Mouse (Mus musculus): ENCODE data around the gene Naa16.

Gene Naa16

GRCm38 (mm10) chr14:79330944-79331561 is 59.5 kb downstream of the Naa16 start:
- DNase-seq (ENCODE audit: low spot score in 2 of 2), result peak in 1 of 2 experiments; percentile 36

- peak in 1 of 2 experiments; percentile 63 for DNase-seq (ENCODE audit: low spot score in 2 of 2)
Measured at GRCm38 (mm10) chr14:79327033-79327432, 63.5 kb downstream of the Naa16 start.

DNA sequence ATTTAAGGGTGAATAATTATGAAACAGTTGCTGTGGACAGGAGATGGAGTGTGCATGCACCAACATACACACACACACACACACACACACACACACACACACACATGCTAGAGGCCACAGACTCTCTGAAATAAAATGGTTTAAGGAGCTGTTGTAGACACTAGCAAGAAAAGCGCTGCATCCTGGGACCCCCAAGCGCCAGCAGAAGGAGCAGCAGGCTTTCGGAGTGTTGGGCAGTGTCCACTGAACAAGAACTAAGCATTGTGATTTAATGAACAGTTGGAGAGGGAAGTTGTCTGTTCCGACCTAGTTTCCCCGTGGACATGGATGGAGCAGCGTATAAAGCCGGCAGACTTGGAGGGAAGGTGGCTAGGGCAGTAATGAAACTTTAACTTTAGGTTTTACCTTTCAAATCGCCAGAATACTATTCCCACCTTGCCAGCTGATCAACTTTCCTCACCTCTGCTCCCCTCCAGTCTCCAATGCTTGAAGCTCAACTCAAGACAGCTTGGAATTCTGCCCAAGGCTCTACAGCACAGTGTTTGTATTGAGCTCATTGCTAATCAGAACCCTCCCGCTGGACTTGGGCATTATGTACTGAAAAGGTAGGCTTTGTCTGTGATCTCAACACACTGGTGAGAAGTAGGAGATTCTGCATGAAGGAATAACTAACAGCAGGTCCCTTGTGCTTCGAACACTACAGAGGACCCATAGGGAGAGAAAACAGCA is 66.3 kb downstream of the Naa16 start:
- DNase-seq (ENCODE audit: low spot score in 2 of 2), result peak in 1 of 2 experiments; percentile 8

DNA sequence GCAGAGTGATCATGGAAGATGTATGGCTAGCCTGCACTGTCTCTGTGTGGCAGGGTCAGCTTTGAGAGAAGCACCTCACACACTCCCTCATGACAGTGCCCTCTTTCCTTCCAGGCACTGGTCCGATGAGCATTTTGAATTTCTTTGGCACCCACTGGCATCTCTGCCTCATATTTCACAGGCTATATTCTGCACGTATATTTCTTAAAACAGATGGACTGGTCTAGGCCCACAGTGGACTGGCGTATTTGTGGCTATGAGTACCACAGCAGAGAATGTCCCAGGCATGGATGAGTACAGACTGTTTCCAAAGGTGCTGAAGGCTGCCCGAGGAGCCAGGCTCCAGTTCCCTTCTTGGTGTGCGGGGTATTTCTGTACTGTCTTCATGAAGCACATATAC is 68.7 kb downstream of the Naa16 start:
- DNase-seq (ENCODE audit: low spot score in 2 of 2), result peak in 1 of 2 experiments; percentile 9

DNA sequence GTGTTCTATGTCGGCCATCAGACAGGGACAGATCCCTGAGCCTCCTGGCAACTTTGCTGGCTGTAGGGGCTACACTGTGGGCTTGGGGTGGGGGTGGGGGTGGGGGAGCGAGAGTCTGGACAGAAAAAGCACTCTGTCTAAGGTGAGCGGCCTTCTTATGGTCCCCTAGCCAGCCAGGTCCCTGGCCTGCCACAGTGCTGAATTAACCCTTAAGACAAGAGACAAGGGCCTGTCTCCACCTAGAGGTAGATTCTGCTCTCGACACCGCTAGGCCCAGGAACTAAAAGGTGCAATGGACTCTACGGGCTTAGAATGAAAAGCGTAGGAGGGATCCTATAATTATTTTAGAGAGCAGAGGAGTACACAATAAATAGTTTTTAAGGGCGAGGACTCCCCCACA is 69.4 kb downstream of the Naa16 start:
- DNase-seq (ENCODE audit: low spot score in 2 of 2), result peak in 1 of 2 experiments; percentile 51

GRCm38 (mm10) chr14:79317602-79318001 is 73.0 kb downstream of the Naa16 start:
- DNase-seq (ENCODE audit: low spot score in 2 of 2), result no peak

DNA sequence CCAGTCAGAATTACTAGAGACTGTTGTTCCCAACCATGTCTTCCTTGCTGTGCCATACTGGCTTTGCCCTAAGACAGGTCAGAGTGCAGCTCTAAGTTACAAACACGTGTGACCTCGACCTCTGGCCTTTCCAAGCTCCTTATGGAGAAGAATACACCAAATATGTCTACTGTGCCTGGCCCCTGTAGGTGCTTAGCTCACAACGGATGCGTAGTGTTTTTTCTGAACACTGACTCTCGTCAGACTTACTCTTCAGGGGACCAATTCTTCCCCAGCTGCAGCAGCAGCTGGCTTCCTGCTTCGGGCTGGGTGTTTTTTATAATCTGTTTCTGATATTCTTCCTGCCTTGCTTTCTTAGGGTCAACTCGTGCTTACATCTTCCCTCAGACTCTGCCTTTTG is 74.7 kb downstream of the Naa16 start:
- no peak for DNase-seq (ENCODE audit: low spot score in 2 of 2)

- DNase-seq (ENCODE audit: low spot score in 2 of 2), result no peak
Measured at GRCm38 (mm10) chr14:79314245-79315010, 76.2 kb downstream of the Naa16 start.

- no peak for DNase-seq (ENCODE audit: low spot score in 2 of 2)
Measured at GRCm38 (mm10) chr14:79313439-79314175, 77.0 kb downstream of the Naa16 start.

GRCm38 (mm10) chr14:79312719-79313118 is 77.9 kb downstream of the Naa16 start:
- no peak for DNase-seq (ENCODE audit: low spot score in 2 of 2)

DNA sequence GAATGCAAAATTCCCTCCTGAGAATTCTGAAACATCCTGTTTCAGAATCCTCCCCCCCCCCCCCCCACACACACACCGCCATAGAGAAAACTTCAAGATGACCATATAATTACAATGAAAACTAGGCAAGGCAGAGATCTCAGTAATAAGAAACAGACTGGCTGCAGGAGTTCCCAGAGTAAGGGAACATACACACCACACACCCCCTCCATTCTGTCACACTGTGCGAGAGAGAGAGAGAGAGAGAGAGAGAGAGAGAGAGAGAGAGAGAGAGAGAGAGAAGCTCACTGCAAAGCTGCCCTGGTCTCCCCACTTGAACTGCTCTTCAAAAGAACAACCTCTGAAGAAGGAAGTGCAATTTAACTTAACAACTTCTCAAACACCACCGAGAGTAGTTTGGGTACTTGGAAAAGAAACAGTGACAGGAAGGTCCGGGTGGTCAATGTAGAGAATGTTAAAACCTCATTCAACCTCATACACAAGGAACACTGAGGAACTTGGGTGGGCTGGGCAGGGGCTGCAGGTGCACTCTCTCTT is 78.6 kb downstream of the Naa16 start:
- no peak for DNase-seq (ENCODE audit: low spot score in 2 of 2)

- no peak for DNase-seq (ENCODE audit: low spot score in 2 of 2)
Measured at GRCm38 (mm10) chr14:79309115-79309514, 81.5 kb downstream of the Naa16 start.

GRCm38 (mm10) chr14:79308364-79308763 is 82.2 kb downstream of the Naa16 start:
- DNase-seq (ENCODE audit: low spot score in 2 of 2), result no peak

GRCm38 (mm10) chr14:79307908-79308307 is 82.7 kb downstream of the Naa16 start:
- no peak for DNase-seq (ENCODE audit: low spot score in 2 of 2)

DNA sequence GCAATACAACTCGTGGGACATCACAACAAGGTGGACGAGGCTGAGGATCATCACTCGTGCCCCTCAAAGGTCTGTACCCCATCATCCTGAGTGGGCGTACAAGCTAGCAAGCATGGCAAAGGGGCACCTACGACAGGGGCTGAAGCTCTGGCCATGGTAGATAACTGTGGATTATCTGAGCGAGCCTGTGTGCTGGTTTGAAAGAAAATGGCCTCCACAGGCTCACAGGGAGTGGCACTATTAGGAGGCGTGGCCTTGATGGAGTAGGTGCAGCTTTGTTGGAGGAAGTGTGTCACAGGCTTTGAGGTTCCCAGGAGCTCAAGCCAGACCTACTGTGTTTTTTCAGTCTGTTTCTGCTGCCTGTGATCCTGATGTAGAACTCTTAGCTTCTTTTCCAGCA is 83.4 kb downstream of the Naa16 start:
- peak in 1 of 2 experiments; percentile 60 for DNase-seq (ENCODE audit: low spot score in 2 of 2)

DNA sequence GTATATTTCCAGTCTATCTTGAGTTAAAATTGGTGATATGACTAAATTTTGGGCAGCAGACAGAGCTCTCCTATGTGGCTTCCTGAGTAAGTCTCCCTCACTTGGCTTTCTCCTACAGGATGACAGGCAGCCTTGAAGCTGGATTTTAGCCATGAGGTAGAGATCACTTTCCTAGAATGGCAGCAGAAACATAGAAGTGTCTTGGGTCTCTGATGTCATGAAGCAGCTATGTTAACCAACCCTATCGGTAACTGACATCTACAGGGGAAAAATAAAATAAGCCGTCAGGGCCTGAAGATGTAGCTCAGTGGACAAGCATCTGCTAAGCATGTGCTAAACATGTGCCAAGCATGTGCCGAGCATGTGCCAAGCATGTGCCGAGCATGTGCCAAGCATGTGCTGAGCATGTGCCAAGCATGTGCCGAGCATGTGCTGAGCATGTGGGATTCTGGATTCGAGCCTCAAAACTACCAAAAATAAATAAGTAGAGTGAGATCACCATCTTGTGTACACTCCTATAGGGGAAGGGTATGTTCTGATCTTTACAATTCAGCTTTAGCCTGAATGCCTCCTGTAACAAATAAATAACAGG is 85.6 kb downstream of the Naa16 start:
- no peak for DNase-seq (ENCODE audit: low spot score in 2 of 2)

- peak in 1 of 2 experiments; percentile 58 for DNase-seq (ENCODE audit: low spot score in 2 of 2)
Measured at GRCm38 (mm10) chr14:79303150-79303549, 87.4 kb downstream of the Naa16 start.

- DNase-seq (ENCODE audit: low spot score in 2 of 2), result peak; percentile 99 to 100
Measured at GRCm38 (mm10) chr14:79301466-79301875, 89.1 kb downstream of the Naa16 start, which contains the start of gene Rgcc. TSS of gene Rgcc (minus strand) at chr14:79301645.

- peak in 1 of 2 experiments; percentile 63 for DNase-seq (ENCODE audit: low spot score in 2 of 2)
Measured at GRCm38 (mm10) chr14:79300641-79301350, 89.8 kb downstream of the Naa16 start.

DNA sequence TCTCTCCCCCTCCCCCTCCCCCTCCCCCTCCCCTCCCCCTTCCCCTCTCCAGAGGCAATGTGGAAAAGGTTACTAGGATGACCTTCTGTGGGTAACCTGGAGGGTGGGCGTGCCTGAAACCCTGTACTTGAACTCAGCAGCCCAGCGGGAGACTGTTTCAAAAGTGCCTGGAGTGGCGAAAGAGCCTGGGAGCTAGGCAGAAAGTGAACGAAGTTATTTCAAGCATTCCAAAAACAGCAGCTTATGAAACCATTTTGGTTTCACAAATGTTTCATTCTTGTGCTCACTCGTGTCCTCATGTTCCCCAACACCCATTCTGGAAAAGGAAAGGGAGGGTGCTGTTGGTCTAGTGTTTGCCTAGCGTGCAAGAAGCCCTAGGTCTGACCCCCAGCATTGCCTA is 90.8 kb downstream of the Naa16 start:
- no peak for DNase-seq (ENCODE audit: low spot score in 2 of 2)

All from spleen, postnatal 10 days (tissue).